Mouse (Mus musculus) neural tube, embryonic 15.5 days (tissue): Measurements from ENCODE around the gene Vsnl1. TPM values are rescaled to one million over a fixed set of nuclear protein-coding genes. Genes with fewer than 3 reads are reported as not detected.

ENCODE experiments used
- ATAC-seq: fragments of 200-750 bp; cut with Nextera tagmentation; 2 replicates; pipeline ENCODE4 v1.8.0; 2017; ENCODE audit warnings: mild to moderate bottlenecking, moderate TSS enrichment, moderate library complexity; ENCODE audit not compliant: low FRiP score
- H3K27ac ChIP-seq: fragments of 300-500 bp; sonication (generic); replicated peaks from 2 replicates; pipeline ENCODE4 v1.5.1; 2015; ENCODE audit warnings: mild to moderate bottlenecking, inconsistent platforms
- H3K27me3 ChIP-seq: fragments of 300-500 bp; sonication (generic); replicated peaks from 2 replicates; pipeline ENCODE4 v1.6.1; 2015; ENCODE audit warnings: inconsistent platforms
- H3K36me3 ChIP-seq: fragments of 300-500 bp; sonication (generic); 2 replicates; pipeline ENCODE4 v1.6.1; 2015; ENCODE audit warnings: inconsistent platforms
- H3K4me1 ChIP-seq: fragments of 300-500 bp; sonication (generic); 2 replicates; pipeline ENCODE4 v1.6.1; 2015; ENCODE audit warnings: inconsistent platforms
- H3K4me2 ChIP-seq: fragments of 300-500 bp; sonication (generic); 2 replicates; pipeline ENCODE4 v1.6.1; 2015; ENCODE audit warnings: inconsistent platforms, mild to moderate bottlenecking, moderate library complexity
- H3K4me3 ChIP-seq: fragments of 300-500 bp; sonication (generic); replicated peaks from 2 replicates; pipeline ENCODE4 v1.5.1; 2015; ENCODE audit warnings: mild to moderate bottlenecking, inconsistent platforms
- H3K9ac ChIP-seq: fragments of 300-500 bp; sonication (generic); replicated peaks from 2 replicates; pipeline ENCODE4 v1.6.1; 2015; ENCODE audit warnings: mild to moderate bottlenecking, inconsistent platforms
- H3K9me3 ChIP-seq: fragments of 300-500 bp; sonication (generic); replicated peaks from 2 replicates; pipeline ENCODE4 v1.6.1; 2016; ENCODE audit warnings: inconsistent platforms
- WGBS: fragments of 180-500 bp; shearing (Covaris S2); methylation state at CpG from one replicate; pipeline ENCODE4 v1.1.7; 2015; ENCODE audit warnings: mixed read lengths; 5-methylcytosine and 5-hydroxymethylcytosine counted together
- polyA plus RNA-seq: library from polyadenylated mRNA; unstranded; fragments of >200 nt; fragmentation: Nextera tagmentation; extraction: Ambion mirVana; gene quantifications from 2 replicates; pipeline ENCODE4 v1.2.1, GENCODE M21; 2015

Gene Vsnl1
- polyA plus RNA-seq, 1 experiment from 2014 or later: 148 TPM

DNA sequence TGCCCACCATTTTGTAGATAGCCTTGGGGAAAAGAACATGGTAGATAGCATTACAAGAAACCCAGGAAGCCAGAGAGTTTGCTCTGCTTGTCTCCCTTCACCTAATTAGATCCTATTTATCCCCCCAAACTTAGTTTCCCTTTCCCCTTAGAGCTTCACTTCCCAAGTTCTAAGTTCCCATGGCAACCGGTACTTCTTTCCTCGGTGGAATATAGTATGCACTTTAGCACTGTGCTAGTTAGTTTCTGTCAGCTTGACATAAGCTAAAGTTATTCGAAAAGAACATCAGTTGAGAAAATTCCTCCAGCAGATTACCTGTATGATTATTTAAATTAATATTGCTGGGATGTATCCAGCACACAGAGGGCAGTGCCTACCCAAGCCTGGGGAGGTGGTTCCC is 109.9 kb downstream of the Vsnl1 start:
- H3K4me2 ChIP-seq: no peak overlapping the region
- H3K27ac ChIP-seq: no peak overlapping the region
- H3K9ac ChIP-seq: no peak overlapping the region
- WGBS: 88% methylated on average over 3 of the region's 3 CpGs
- no peak for ATAC-seq
- no peaks in the 10 kb centered on the region for H3K27me3 ChIP-seq
- H3K9me3 ChIP-seq: no peaks in the 10 kb centered on the region
- H3K36me3 ChIP-seq: peaks cover 4% of the 10 kb centered on the region; the same call in 1 of the 2 replicates
- H3K4me3 ChIP-seq: no peak overlapping the region
- H3K4me1 ChIP-seq: no peaks in the 10 kb centered on the region

DNA sequence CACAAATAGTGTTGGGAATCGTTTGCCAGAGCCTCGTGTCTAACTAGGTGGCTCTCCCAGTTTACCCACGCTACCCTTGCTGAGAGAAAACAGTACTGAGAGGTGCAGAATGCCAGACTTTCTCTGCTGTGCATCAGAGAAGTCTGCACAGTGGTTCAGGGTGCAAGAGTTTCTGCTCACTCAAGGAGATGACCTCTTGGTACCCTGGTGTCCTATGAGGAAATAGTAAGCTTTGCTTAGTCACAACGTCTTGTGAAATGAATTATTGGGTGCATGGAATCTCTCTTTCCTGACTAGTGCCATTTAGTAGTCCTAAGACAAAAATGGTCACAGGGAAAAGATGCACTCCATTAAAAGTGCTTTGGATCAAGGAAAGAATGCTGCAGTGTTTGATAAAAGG is 111.9 kb downstream of the Vsnl1 start:
- no peaks in the 10 kb centered on the region for H3K9me3 ChIP-seq
- H3K4me1 ChIP-seq: no peaks in the 10 kb centered on the region
- H3K4me3 ChIP-seq: no peak overlapping the region
- no peak overlapping the region for H3K4me2 ChIP-seq
- H3K9ac ChIP-seq: no peak overlapping the region
- no peaks in the 10 kb centered on the region for H3K27me3 ChIP-seq
- 63% methylated on average over 4 of the region's 4 CpGs for WGBS
- H3K36me3 ChIP-seq: no peaks in the 10 kb centered on the region
- no peak overlapping the region for H3K27ac ChIP-seq
- no peak for ATAC-seq

GRCm38 (mm10) chr12:11317671-11318070 is 118.7 kb downstream of the Vsnl1 start:
- ATAC-seq: no peak
- Histone ChIP-seq H3K4me1 (no peaks in the 10 kb centered on the region), H3K9ac (no peak overlapping the region), H3K36me3 (peaks cover 31% of the 10 kb centered on the region), H3K9me3 (no peaks in the 10 kb centered on the region), H3K27ac (no peak overlapping the region), H3K27me3 (no peaks in the 10 kb centered on the region), H3K4me2 (no peak overlapping the region), H3K4me3 (no peak overlapping the region)
- WGBS: 62% methylated on average over 6 of the region's 6 CpGs

DNA sequence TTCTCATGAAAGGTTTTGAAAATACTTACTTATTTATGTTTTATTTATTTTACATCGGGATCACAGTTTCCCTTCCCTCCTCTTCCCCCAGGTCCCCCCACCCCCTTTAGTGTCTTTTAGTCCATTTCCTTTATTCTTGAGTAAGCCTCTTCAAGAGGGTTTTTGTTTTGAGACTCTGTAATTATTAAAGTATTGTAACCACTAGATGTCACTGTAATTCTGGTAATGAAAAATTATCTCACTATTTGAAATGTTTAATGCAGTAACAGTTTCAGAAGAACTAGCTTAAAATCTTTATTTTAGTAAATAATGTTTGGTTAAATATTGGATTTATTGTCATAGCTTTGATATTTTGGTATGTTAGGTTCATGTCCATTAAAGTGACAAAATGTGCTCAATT is 122.6 kb downstream of the Vsnl1 start:
- Histone ChIP-seq H3K36me3 (peaks cover 34% of the 10 kb centered on the region), H3K9ac (no peak overlapping the region), H3K4me3 (no peak overlapping the region), H3K4me1 (no peaks in the 10 kb centered on the region), H3K27ac (no peak overlapping the region), H3K4me2 (no peak overlapping the region), H3K27me3 (no peaks in the 10 kb centered on the region), H3K9me3 (no peaks in the 10 kb centered on the region)
- no peak for ATAC-seq
- WGBS: 75% methylated on average over 1 of the region's 1 CpGs

GRCm38 (mm10) chr12:11311106-11311505 is 125.3 kb downstream of the Vsnl1 start:
- 95% methylated on average over 2 of the region's 2 CpGs for WGBS
- Histone ChIP-seq H3K4me3 (no peak overlapping the region), H3K27me3 (no peaks in the 10 kb centered on the region), H3K9ac (no peak overlapping the region), H3K4me2 (no peak overlapping the region), H3K4me1 (no peaks in the 10 kb centered on the region), H3K27ac (no peak overlapping the region), H3K9me3 (no peaks in the 10 kb centered on the region), H3K36me3 (peaks cover 41% of the 10 kb centered on the region)
- ATAC-seq: no peak

DNA sequence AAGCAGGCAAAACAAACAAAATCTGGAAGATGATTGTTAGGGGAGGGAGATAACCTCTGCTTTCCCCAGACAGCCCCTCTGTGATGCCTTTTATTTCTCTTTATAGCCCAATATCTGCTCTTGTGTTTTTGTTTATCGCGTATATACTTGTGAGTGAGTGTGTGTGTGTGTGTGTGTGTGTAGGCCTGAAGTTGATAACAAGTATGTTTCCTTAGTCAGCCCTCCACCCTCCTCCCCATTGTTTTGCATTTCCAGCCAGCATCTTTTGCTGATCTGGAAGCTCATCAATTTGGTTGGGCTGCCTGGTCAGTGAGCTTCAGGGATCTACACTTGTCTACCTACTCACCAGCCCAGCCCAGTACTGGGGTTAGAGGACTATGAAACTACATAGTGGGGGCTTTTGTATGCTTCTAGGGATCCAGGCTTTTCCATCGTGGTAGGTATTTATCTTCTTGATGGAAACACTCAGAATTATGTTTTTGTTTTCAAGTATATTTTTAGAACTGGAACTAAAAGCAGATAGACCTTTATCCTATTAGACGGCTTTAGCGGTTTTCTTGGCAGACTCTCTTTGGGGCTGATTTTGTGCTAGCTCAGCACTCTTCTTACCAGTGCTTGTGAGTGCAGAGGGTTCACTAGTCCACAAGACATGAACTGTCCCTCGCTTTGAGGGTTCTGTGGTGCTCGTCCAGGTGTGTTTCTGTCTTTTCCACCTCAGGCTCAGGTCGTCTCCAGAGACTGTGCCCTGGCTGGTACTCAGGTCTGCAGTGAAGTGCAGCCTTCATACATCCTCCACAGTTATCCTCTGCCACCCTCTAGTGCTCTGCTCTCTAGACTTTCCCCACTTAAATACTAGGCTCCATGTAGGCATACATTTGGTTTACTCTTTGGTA is 129.4 kb downstream of the Vsnl1 start:
- Histone ChIP-seq H3K27ac (no peak overlapping the region), H3K4me3 (no peak overlapping the region), H3K4me2 (no peak overlapping the region), H3K4me1 (no peaks in the 10 kb centered on the region), H3K9me3 (no peaks in the 10 kb centered on the region), H3K27me3 (no peaks in the 10 kb centered on the region), H3K9ac (no peak overlapping the region), H3K36me3 (peaks cover 56% of the 10 kb centered on the region)
- WGBS: 94% methylated on average over 8 of the region's 8 CpGs
- ATAC-seq: no peak

DNA sequence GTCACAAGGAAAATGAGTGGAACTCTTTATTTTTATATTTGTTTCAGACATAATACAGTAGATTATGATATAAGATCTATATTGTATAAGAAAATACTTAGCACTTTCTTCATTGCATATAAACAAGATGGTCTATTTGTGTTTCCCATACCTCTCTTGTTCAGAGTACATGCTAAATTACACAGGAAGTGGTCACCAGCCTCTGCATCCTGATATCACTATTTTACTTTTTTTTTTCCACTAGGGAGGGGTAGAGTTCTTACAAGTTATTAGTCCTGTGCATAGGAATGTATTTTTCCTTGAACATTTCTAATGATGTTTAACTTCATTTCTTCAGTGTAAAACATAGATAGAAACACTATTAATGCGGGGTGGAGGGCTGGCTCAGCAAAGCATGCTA is 135.6 kb downstream of the Vsnl1 start:
- Histone ChIP-seq H3K9ac (no peak overlapping the region), H3K4me1 (no peaks in the 10 kb centered on the region), H3K4me3 (no peak overlapping the region), H3K27ac (no peak overlapping the region), H3K27me3 (no peaks in the 10 kb centered on the region), H3K9me3 (no peaks in the 10 kb centered on the region), H3K36me3 (peaks cover 56% of the 10 kb centered on the region), H3K4me2 (no peak overlapping the region)
- 94% methylated on average over 1 of the region's 1 CpGs for WGBS
- no peak for ATAC-seq

DNA sequence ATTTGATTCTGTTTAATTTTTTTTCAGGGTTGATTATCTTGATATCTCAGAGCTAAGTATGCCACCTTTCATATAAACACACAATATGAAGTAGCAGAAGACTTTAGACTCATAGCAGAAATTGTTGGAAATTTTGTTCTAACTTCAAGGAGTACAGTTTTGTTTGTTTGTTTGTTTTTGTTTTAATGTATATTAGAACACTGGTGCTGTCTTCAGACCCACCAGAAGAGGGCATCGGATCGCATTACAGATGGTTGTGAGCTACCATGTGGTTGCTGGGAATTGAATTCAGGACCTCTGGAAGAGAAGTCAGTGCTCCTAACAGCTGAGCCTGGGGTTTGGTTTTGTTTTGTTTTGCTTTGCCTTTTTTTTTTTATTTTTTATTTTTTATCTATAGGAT is 150.0 kb downstream of the Vsnl1 start:
- no peak overlapping the region for H3K4me2 ChIP-seq
- H3K27me3 ChIP-seq: no peaks in the 10 kb centered on the region
- H3K9me3 ChIP-seq: no peaks in the 10 kb centered on the region
- H3K36me3 ChIP-seq: peaks cover 46% of the 10 kb centered on the region
- H3K4me1 ChIP-seq: no peaks in the 10 kb centered on the region
- ATAC-seq: no peak
- no peak overlapping the region for H3K4me3 ChIP-seq
- 98% methylated on average over 2 of the region's 2 CpGs for WGBS
- no peak overlapping the region for H3K27ac ChIP-seq
- H3K9ac ChIP-seq: no peak overlapping the region

GRCm38 (mm10) chr12:11281584-11281983 is 154.8 kb downstream of the Vsnl1 start:
- 96% methylated on average over 2 of the region's 2 CpGs for WGBS
- Histone ChIP-seq H3K9me3 (no peaks in the 10 kb centered on the region), H3K4me3 (no peak overlapping the region), H3K4me1 (no peaks in the 10 kb centered on the region), H3K36me3 (peaks cover 36% of the 10 kb centered on the region), H3K4me2 (no peak overlapping the region), H3K27ac (no peak overlapping the region), H3K9ac (no peak overlapping the region), H3K27me3 (no peaks in the 10 kb centered on the region)
- no peak for ATAC-seq

- Histone ChIP-seq H3K4me1 (no peaks in the 10 kb centered on the region), H3K4me2 (no peak overlapping the region), H3K9me3 (no peaks in the 10 kb centered on the region), H3K36me3 (peaks cover 30% of the 10 kb centered on the region), H3K27ac (no peak overlapping the region), H3K9ac (no peak overlapping the region), H3K4me3 (no peak overlapping the region), H3K27me3 (no peaks in the 10 kb centered on the region)
- 95% methylated on average over 3 of the region's 3 CpGs for WGBS
- ATAC-seq: no peak
These were observed 156.5 kb downstream of the Vsnl1 start for GRCm38 (mm10) chr12:11279886-11280285.

DNA sequence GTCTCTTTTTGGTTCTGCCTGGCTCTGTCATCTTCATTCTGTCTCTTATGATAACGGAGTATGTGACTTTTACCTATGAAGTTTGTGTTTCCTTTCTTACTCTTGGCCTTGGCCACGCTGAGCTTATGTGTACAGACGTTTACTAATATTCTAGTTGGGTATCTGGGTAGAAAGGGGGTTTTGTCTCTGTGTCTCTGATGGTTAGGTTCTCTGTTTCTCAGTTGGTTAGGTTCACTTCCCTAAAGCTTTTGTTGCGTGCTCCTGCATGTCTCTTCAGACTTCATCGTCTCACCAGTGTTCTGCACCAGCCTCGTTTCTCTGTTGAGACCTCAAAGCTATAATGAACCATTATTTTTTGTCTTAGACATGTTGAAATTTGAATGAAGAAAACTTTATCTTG is 159.2 kb downstream of the Vsnl1 start:
- no peaks in the 10 kb centered on the region for H3K27me3 ChIP-seq
- no peaks in the 10 kb centered on the region for H3K9me3 ChIP-seq
- ATAC-seq: no peak
- H3K4me3 ChIP-seq: no peak overlapping the region
- 96% methylated on average over 6 of the region's 6 CpGs for WGBS
- no peak overlapping the region for H3K4me2 ChIP-seq
- no peaks in the 10 kb centered on the region for H3K4me1 ChIP-seq
- no peak overlapping the region for H3K27ac ChIP-seq
- peaks cover 36% of the 10 kb centered on the region for H3K36me3 ChIP-seq
- no peak overlapping the region for H3K9ac ChIP-seq

- H3K4me2 ChIP-seq: no peak overlapping the region
- no peak for ATAC-seq
- H3K36me3 ChIP-seq: peaks cover 36% of the 10 kb centered on the region
- WGBS: 93% methylated on average over 2 of the region's 2 CpGs
- H3K27ac ChIP-seq: no peak overlapping the region
- no peak overlapping the region for H3K4me3 ChIP-seq
- H3K4me1 ChIP-seq: no peaks in the 10 kb centered on the region
- H3K9ac ChIP-seq: no peak overlapping the region
- H3K27me3 ChIP-seq: no peaks in the 10 kb centered on the region
- H3K9me3 ChIP-seq: no peaks in the 10 kb centered on the region
These were observed 159.8 kb downstream of the Vsnl1 start for GRCm38 (mm10) chr12:11276632-11277031.
